Mouse (Mus musculus): Measurements from ENCODE around the gene Efna3.

The Efna3 gene

DNA sequence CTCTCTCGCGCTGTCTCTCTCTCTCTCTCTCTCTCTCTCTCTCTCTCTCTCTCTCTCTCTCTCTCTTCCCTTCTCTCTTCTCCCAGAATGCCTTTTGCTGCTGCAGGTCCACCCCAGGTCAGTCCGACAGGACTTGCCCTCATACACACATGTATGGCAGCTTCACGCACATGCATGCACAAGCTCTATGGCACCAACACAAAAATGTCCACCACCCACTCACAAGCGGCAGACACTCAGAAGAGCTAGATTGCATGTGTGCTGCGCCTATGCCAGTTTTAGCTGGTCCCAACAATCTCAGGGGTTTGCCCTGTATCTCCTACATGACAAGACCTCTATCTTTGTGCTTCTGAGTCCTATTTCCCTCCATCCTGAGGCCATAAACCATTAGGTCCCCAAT lies 5.5 kb downstream of the Efna3 start:
- no peak for DNase-seq (ENCODE audit: extremely low read depth, low read depth, low spot score)

DNA sequence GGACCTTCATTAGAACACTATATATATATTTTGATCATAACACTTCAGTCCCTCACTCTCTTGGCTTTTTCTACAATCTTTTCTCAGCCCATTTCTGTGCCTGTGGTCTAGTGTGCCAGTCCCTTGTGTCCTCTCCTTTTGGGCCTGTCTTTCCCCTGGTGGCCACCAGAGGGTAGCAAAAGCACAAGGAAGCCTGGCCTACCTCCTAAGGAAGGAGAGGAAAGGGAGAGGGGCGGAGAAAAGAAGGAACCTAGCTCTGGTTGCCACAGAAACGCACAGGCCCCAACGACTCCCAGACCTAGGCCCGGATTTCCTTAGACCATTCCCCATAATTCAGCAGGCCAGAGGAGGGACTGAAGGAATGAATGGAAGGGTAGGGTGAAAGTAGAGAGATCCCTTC lies 5.9 kb downstream of the Efna3 start:
- no peak for DNase-seq (ENCODE audit: extremely low read depth, low read depth, low spot score)

DNA sequence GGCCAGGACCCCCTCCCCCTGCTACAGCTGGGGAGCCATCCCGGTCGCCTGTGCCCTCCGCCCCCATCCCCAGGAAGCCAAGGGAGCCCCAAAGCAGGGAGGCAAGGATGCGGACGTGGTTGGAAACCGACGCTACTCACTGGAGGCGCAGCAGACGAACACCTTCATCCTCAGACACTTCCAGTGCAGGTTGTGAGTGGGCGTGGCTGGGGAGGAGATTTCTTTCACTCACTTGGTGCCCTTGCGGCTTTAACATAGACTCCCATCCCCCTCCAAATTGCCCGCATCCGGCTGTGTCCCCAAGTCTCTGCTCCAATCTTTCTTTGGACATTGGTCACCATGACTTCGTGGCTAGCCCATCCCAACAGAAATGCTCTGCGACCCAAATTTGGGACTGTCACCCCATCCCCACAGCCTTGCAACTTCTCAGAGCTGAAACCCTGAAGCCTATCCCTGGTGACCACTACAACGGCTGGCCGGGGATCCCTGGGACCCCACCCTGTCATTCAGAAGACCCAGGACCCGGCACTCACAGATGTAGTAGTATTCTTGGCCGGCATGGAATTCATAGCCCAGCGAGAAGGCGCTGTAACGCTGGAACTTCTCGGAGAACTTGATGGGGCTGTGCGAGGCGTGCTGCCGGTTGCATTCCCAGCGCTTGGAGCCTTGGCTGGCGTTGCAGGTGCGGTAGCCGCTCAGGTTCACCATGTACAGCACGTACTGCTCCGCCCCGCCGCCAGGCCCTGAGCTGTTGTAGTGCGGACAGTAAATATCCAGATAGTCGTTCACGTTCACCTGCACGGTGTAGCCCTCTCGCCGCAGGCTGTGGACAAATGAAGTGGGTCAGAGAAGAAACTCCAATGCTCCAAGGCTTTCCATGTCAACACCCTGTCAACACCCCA lies 6.6 kb downstream of the Efna3 start:
- DNase-seq (ENCODE audit: extremely low read depth, low read depth, low spot score), result no peak

DNA sequence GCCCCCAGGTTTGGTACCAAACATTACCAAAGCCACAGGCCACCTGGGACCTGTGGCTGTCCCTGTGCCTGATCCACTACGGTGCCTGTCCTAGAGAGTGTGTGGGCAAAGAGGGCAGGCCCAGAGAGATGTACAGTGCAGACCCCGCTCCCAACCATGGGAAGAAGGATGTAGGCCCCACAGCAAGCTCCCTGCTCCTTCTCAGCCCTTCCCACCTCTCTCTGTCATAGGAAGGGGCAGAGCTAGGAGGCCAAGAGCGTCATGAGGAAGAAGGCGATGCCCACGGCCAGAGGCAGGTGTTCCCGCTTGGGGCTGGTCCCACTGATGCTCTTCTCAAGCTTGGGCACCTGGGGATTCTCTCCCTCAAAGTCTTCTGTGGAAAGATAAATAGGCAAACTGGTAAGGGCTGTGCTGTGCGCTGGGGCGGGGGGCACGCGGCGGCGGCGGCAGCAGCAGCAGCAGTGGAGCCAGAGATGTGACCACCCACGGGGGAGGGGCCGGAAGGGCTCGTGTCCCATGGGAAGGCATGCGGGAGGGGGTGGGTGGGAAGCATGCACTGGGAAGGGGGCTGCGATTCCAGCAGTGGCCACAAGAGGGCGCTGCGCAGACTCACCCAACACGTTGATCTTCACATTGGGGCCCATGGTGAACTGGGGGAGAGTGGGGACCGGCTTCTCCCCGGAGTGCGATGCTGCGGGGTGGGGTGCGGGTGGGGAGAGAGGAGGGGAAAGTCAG lies 7.4 kb downstream of the Efna3 start:
- no peak for DNase-seq (ENCODE audit: extremely low read depth, low read depth, low spot score)

DNA sequence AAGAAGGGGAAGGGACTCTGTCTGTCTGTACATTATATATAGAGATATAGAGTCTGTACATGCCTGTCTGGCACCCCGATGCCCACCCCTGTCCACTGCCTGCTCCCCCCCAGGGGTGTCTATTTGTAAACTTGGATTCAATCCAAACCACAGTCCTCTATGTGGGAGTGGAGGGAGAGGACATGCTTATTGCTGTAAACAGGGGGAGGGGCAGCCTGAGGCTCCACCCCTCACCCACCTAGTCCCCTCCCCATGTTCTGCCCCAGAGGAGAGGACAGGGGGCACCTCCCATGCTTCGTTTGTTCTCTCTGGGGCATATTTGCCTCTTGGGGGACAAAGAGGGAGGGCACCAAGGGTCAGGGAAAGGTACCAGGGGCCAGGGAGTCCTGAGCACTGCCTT lies 8.0 kb downstream of the Efna3 start:
- DNase-seq (ENCODE audit: extremely low read depth, low read depth, low spot score), result no peak

DNA sequence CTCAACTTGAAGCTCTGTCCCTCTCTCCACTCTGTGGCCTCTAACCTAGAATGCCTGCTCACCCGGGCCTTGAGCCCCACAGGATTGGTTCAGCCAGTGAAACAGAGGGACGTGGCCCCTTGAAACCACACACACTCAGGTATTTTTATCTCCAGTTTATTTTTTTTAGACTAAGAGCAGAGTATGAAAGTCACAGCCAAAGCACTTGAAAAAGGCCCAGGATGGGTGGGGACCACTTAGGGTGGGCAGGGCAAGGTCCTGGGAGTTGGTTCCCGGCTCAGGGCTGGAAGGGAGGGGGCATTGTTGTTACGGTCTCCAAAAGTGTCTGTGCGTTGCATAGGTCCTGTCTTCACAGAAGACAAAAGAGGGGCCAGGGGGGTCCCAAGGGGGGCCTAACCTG lies 8.4 kb downstream of the Efna3 start:
- DNase-seq (ENCODE audit: extremely low read depth, low read depth, low spot score), result no peak

DNA sequence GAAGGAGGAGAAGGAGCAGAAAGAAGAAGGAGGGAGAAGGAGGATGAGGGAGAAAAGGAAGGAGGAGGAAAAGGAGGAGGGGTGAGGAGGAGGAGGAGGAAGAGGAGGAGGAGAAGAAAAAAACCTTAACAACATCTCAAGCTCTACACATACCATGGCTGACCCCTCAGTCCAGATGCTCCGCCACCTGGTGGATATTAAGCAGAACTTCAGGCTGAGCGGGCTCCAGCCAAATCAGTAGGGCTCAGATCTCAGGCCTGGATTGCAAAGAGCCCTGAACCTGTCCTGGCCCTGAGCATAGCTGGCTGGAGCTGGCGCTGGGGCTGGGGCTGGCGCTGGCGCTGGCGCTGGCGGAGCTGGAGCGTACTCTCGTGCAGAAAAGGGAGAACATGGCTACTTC lies 14.7 kb downstream of the Efna3 start:
- no peak for DNase-seq (ENCODE audit: extremely low read depth, low read depth, low spot score)

DNA sequence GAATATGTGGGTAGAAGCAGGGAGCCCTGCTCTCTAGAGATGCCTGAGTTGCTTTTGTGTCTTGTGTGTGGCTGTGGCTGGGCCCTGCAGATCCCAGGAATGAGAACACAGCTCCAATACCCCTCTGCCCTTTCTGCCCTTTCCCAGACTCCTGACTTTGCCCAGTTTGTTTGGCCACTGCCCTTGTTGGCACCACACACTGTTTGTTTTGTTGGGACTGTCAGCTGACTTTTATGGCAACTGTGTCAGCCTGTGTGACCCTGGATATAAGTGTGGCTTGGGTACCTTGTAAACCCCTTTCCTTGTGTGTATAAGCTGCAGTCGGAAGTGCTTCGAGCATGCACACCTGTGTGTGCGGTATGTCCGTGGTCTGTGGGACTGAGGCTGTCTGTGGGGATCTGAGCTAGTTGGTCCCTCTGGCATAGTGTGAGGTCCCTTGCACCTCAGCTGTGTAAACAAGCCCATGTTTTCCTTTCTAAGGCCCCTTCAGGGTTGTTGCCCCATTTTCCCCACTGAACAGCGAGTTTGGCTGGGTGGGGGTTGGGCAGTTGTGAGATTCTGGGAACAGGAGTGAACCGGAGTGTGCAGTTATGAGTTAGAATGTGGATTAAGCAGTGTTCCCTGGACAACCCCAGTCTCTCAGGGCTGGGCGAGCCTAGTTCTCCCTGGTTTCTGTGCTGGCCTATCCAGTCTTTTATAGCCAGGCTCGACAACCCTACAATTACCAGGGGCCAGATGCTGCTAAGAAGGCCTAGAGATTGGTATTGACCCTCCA lies 17.0 kb downstream of the Efna3 start:
- DNase-seq (ENCODE audit: extremely low read depth, low read depth, low spot score), result no peak

DNA sequence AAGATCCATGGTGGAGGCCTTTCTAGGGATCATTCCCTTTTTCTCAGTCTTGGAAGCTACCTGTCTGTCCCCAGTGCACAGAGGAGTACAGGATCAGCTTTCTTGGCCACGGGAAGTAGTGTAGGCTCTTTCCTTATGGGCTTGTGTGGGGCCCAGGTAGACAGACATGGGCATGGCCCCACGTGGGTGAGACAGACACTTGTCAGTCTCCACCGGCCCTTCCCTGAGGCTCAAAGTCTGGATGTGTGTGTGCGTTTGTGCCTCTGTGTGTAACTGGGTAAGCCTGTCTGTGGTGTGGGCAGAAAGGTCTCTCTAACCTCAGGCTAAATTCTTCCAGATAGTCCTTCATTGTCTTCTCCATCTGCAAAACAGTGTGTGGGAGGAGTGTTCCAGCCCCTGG lies 17.7 kb downstream of the Efna3 start:
- DNase-seq (ENCODE audit: extremely low read depth, low read depth, low spot score), result no peak

DNA sequence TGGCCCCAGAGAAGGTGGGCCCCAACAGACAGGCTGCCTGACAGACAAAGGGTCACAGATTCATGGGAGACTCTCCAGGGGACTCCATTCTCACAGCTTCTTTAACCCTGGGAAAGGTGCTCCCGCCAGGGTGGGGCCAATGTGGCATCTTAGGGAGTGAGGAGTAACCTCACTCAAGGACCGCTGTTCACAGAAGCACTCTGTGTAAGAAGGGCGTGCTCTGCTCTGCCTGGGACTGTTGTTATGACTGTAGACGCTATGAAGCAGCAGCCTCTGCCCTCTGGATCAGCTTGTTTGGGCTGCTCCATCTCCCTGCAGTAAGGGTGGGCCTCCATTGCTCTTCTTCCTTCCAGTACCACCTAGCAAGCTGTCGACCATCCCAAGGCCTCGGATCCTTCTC lies 18.3 kb downstream of the Efna3 start:
- DNase-seq (ENCODE audit: extremely low read depth, low read depth, low spot score), result no peak

DNA sequence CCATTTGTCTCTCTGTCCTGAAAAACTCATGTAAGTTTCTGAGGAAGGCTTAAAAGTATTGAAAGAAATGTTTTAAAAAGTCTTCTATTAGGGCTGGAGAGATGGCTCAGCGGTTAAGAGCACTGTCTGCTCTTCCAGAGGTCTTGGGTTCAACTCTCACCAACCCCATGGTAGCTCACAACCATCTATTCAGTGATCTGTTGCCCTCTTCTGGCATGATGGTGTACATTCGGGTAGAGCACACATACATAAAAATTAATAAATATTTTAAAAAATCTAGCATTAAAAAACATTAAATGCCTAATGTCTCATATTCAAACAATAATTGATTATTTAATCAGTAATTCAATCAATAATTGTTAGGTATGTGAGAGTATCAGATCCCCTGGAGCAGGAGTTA lies 22.3 kb downstream of the Efna3 start:
- no peak for DNase-seq (ENCODE audit: extremely low read depth, low read depth, low spot score)

DNA sequence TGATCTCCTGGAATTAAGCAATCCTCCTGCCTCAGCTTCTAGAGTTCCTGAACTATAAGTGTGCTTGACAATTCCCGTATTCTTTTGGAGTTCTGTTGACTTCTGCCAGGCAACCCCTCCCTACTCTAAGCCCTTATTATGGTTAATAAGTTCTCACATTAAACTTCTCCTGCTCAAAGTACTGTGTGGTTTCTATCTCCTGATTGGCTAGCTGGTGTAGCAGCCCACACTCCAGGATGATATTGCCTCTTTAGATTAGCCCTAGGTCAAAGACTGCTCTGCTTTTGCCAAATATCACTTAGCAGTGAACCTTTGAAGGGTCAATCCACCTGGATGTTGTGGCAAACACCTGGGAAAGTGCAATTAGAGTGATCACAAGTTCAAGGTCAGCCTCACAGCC lies 22.7 kb downstream of the Efna3 start:
- no peak for DNase-seq (ENCODE audit: extremely low read depth, low read depth, low spot score)

DNA sequence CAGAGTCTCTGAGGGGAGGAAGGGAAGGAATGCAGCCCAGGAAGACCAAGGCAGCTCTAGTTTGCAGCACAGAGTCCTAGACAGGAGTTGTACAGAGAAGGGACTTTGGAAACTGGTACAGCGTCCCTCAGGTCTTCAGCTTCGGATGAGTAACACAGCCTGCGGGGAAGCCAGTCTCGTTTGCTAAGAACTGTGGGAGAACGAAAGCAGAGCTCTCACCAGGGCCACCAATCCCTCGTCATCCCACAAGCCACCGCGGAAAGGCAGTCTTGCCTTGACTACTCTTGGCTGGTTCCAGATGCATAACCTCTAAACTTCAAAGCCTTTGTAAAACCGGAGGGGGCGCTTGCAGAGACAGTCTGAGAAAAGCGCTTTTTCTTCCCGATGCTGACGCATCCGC lies 23.3 kb downstream of the Efna3 start:
- DNase-seq (ENCODE audit: extremely low read depth, low read depth, low spot score), result no peak

DNA sequence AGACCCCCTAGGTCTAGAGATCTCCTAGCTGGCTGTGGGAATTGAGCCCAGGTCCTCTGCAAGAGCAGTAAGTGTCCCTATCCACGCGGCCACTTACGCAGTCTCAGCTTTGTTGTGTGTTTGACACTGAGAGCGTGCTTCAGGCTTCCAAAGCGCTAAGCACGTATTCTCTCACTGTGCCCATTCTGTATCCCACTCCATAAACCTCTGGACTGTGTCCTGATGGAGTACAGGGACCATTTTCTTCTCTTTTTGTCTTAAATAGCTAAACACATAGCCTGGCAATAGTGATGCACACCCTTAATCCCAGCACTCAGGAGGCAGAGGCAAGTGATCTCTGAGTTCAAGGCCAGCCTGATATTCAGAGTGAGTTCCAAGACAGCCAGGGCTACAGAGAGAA lies 23.9 kb downstream of the Efna3 start:
- DNase-seq (ENCODE audit: extremely low read depth, low read depth, low spot score), result no peak

DNA sequence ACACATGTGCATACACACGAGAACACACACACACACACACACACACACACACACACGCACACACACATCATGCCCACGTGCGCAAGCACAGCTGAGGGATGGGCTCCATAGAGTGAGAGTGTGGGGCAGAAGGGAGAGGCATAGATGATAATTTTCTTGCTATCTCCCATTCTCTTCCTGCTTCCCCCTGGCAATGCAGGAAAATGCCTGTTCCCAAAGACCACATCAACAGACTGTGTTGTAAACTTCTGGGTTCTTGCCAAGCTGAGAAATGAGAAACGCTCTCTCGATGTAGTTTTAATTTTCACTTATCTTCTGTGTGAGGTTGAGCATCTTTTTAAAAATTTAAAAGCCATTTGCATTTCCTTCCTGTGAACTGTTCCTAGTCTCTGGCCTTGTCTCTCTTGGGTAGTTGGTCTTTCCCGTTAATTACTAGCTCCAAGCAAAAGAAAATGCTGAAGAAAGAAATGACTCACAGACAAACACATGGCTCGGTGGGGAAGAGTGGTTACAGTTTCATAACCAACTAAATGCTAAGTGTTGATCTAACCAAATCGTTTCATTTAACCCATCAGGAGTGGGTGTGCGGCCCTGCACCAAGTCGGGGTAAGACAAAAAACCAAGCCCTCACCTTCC lies 25.9 kb downstream of the Efna3 start:
- no peak for DNase-seq (ENCODE audit: extremely low read depth, low read depth, low spot score)

DNA sequence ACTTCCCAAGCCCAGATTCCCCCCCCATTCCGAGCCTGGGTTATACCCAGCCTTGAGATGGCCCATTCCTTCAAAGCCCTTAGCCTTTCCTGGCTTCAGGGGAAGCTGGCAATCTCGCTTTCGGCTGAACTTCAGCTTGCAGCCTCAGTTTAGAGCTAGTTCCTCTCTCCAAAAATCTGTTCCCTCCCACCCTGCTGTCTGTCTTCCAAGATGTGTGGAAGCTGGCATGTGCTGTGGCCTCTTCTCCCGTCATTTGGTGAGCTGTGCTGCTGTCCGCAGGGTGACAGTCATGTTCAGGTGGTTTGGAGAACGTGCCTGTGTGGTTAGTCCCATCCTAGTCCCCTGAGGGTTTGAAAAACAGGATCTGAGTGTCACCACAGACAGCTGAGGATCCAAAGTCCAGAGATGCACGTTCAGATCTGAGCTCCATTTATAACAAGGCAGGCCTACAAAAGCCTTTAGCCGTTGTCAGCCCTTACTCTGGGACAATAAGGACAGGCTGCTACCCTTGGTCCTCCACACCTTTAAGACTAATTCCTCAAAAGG lies 27.0 kb downstream of the Efna3 start:
- DNase-seq (ENCODE audit: extremely low read depth, low read depth, low spot score), result no peak

DNA sequence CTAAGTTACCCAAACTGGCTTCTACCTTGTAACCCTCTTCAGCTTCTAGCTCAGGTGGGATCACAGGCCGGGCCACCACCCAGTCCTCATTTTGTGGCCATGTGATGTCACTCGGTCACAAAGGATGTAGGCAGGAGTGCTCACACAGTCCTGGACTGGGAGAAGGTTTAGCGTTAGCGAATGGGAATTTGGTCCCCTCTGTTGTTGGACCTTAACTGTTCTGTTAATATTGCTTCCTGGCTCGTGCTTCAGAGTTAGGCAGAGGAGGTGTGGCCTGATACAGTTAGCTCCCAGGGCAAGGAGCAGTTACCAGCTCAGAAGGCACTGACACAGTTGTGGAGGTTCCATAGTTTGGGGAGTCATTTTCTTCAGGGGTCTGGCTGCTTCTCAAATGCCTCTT lies 28.6 kb downstream of the Efna3 start:
- no peak for DNase-seq (ENCODE audit: extremely low read depth, low read depth, low spot score)

DNA sequence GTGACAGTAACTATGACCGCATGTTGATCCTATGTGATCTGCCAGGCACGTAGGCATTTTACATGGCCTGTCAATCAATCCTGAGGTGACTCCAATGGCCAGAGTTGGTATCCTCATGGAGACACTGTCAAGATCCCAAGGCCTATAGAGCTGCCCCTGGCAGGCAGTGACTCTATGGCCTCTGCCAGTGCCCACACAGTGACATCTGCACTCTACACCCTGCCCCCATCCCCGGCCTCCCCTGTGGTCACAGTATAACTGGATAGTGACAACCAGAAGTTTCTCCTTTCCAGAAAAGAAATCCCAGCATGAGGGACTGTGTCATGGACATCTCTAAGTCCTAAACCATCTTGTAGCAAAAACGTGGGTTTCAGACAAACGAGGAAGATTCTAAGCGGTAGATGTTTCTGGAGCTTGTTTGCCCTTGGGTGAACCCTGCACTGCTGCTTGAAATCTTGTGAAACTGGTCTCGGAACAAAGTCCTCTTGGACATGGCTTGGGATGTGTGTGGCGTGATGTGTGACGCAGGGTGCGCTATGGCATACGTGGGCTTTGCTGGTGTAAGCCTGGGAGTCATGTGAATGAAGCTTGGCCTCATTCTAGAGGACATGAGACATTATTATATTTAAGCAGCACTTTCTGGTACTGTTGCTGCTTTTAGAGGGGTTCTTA lies 29.4 kb downstream of the Efna3 start:
- no peak for DNase-seq (ENCODE audit: extremely low read depth, low read depth, low spot score)

DNA sequence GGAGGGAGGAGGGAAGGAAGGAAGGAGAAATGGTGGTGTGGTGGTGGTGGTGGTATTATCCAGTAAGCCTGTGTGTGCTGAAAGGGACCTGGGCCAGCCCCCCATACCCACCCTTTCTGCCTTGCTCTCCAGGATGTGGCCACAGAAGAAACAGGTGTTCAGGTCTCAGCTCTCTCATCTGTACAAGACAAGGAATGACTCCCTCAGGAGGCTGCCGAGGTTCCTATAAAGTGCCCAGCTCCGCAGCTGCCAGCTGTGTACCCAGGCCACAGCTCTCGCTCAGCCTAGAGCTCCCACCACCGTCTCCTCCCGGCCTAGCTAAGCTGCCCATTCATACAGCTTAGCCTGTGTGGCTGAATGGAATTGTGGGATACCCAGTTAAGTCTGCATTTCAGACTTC lies 30.5 kb downstream of the Efna3 start:
- no peak for DNase-seq (ENCODE audit: extremely low read depth, low read depth, low spot score)

DNA sequence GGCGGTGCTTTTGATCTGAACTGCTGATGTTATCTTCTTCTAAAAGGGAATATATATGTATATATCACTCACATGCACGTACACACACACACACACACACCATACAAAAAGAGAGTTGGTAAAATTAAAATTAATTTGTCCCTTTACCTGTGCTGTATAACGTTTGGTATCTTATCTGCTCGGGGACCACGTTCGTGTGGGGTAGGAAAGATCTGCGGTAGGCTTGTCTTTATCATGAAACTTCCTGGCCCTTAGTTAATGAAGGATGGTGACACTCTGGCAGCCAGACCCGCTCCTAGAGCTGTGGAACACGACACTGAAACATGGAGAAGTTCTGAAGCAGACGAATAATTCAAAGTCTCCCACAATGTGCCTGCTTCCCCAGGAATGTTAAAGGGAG lies 30.9 kb downstream of the Efna3 start:
- no peak for DNase-seq (ENCODE audit: extremely low read depth, low read depth, low spot score)
